ENCODE assay signal across 8 mouse cellular contexts in genomic region chr2:174858011-174858834, GRCm38 (mm10).
A peak's percentile ranks its signal among the peaks of the same experiment; 100 is the strongest.
DNase-seq lines count a peak whose midpoint lies in the region; TF ChIP-seq lines count a peak whose summit lies in the region.

No protein-coding gene starts in this region.

- no peak overlapping the region for H3K27ac ChIP-seq in cerebellum, adult 2 months (ENCODE audit: insufficient read depth, low read length)

- no peak overlapping the region for H3K4me3 ChIP-seq in cerebellum, adult 2 months (replicated peaks; ENCODE audit: insufficient read depth, low read depth, low read length)
- H3K4me3 ChIP-seq in lung, adult 2 months (replicated peaks; ENCODE audit: extremely low read depth, low read depth, low read length): no peak overlapping the region

- no peak for TF ChIP-seq POLR2A in cerebellum, adult 2 months (IDR thresholded peaks at IDR 0.05; ENCODE audit: borderline replicate concordance, insufficient read depth, low read length)
- no peak for TF ChIP-seq POLR2A in lung, adult 2 months (IDR thresholded peaks at IDR 0.05; ENCODE audit: borderline replicate concordance, extremely low read depth, low read depth, low read length)

- TF ChIP-seq CTCF in cerebellum, adult 2 months (IDR thresholded peaks at IDR 0.05; ENCODE audit: borderline replicate concordance, insufficient read depth, low read depth, low read length): peak; percentile 62
- TF ChIP-seq CTCF in lung, adult 2 months (IDR thresholded peaks at IDR 0.05; ENCODE audit: insufficient read depth, low read length): peak; percentile 64

- no peaks in the 10 kb centered on the region for H3K4me1 ChIP-seq in cerebellum, adult 2 months (ENCODE audit: control insufficient read depth, insufficient read depth, low read length)
- H3K4me1 ChIP-seq in lung, adult 2 months (ENCODE audit: control insufficient read depth, insufficient read depth, low read length): no peaks in the 10 kb centered on the region

- DNase-seq in ES-CJ7 (ENCODE audit: low read depth, low spot score): peak; percentile 55
- peak; percentile 58 to 62 for DNase-seq in cerebellum, adult 2 months
- peak; percentile 95 for DNase-seq in forelimb bud, embryonic 11.5 days (ENCODE audit: low read depth, low spot score)
- peak; percentile 81 for DNase-seq in heart, postnatal 4 days
- DNase-seq in layer of hippocampus, adult 18-20 months (ENCODE audit: low spot score in 2 of 2): peak; percentile 79 to 89
- DNase-seq in lung, adult 2 months: peak; percentile 62
- peak; percentile 67 for DNase-seq in ovary, postnatal 36 days (ENCODE audit: low spot score)
- peak; percentile 81 for DNase-seq in yolk sac, embryonic 10.5 days (ENCODE audit: low spot score)

- 9% methylated on average over 15 of the region's 15 CpGs for WGBS in cerebellum, adult 2 months
- WGBS in lung, adult 2 months: 20% methylated on average over 15 of the region's 15 CpGs

- H3K27me3 ChIP-seq in cerebellum, adult 2 months (ENCODE audit: control insufficient read depth, insufficient read depth, low read length): no peaks in the 10 kb centered on the region
